Mouse (Mus musculus): Measurements from ENCODE around the gene Plekha8. TPM values are rescaled to one million over a fixed set of nuclear protein-coding genes. Genes with fewer than 3 reads are reported as not detected.

Plekha8 gene
- polyA plus RNA-seq (2012; ENCODE audit: low replicate concordance): 1.4 and 1.8 TPM in 2 replicates

GRCm38 (mm10) chr6:54594469-54595329, at the start of gene Plekha8:
TSS of gene Plekha8 (plus strand) at chr6:54595111.

DNA sequence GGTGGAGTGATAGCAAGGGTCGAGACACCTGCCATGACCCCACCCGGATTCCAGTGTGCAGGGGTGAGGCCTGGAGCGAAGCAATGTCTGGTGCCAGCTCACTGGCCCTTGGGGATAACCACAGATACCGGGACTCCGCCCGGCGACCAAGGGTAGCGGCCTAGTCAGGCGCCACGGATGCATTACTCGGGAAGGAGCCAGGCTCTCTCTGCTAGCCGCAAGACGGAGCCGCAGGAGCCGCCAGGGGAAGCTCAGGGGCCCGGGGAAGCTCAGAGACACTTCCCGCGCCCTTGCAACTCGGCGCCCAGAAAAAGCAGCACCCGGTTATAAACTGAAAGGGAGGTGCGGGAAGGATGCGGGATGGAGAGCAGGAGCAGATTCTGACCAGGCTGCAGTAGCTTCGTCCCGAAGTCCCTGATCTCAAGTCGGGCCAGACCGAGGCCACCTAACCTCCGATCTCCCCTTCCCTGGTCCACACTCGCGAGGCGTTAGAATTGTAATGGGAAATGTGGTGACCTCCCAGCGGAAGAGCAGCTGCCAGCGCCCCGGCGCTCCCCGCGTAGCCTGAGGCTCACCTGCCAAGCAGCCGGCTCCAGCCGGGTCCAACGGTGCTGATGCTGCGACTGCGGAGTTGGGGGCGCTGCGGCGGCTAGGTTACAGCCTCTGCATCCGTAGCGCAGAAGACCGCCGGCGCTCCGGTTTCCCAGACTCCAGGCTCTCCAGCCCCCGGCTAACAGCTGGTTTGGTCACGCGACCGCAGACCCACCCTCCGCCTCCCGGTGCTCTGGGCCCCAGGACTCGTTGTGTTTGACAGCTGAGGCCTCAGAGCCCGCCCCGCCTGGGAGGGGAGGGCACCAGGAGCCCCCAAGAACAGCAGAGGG, 29.0 kb upstream of the Plekha8 start, which contains the start of gene Scrn1:
TSS of gene Scrn1 (minus strand) at position 825 of the 881 bp plus-strand sequence.

GRCm38 (mm10) chr6:54597208-54597607, 2.3 kb downstream of the Plekha8 start, which contains the start of gene Fkbp14:
TSS of gene Fkbp14 (minus strand) at chr6:54597308.

GRCm38 (mm10) chr6:54680891-54681745, 86.2 kb downstream of the Plekha8 start, which contains the start of gene Mturn:
TSS of gene Mturn (plus strand) at chr6:54681624.

Other genes with a start within 250 kb of the Plekha8 start
- gene Wipf3, start 165.5 kb upstream of the Plekha8 start, polyA plus RNA-seq (2012; ENCODE audit: low replicate concordance): 0.25 and 0.92 TPM in 2 replicates
- gene Scrn1, start 28.6 kb upstream of the Plekha8 start, polyA plus RNA-seq (2012; ENCODE audit: low replicate concordance): not detected in 2 replicates
- not detected in 2 replicates for gene Fkbp14, start 2.2 kb downstream of the Plekha8 start, polyA plus RNA-seq (2012; ENCODE audit: low replicate concordance)
- 1.3 and 3.4 TPM in 2 replicates for gene Mturn, start 86.5 kb downstream of the Plekha8 start, polyA plus RNA-seq (2012; ENCODE audit: low replicate concordance)
- 30.5 and 73.9 TPM in 2 replicates for gene Znrf2, start 221.8 kb downstream of the Plekha8 start, polyA plus RNA-seq (2012; ENCODE audit: low replicate concordance)